Mouse (Mus musculus): ENCODE measurements at regions not wholly inside any gene's neighbourhood (a gene's known extent, or its start where the extent isn't known, plus 50 kb on each side); places are given as distances from the start of the nearest gene placed in this dataset.

- DNase-seq: no peak
Observed at GRCm38 (mm10) chr13:37503898-37504297, 158.9 kb downstream of the Ly86 start.

- DNase-seq: no peak
Observed at GRCm38 (mm10) chr13:37504373-37504772, 159.4 kb downstream of the Ly86 start.

- DNase-seq: no peak
Observed at GRCm38 (mm10) chr13:37505617-37506016, 160.6 kb downstream of the Ly86 start.

- peak; percentile 71 to 72 for DNase-seq
Observed at GRCm38 (mm10) chr13:37506046-37506445, 161.0 kb downstream of the Ly86 start.

GRCm38 (mm10) chr13:37506701-37507100 is 161.7 kb downstream of the Ly86 start:
- no peak for DNase-seq

GRCm38 (mm10) chr13:37507146-37507545 is 162.1 kb downstream of the Ly86 start:
- peak; percentile 79 to 82 for DNase-seq

- peak; percentile 70 to 77 for DNase-seq
Observed at GRCm38 (mm10) chr13:37508385-37509351, 163.7 kb downstream of the Ly86 start.

GRCm38 (mm10) chr13:37509352-37509851 is 164.4 kb downstream of the Ly86 start:
- DNase-seq: peak in 1 of 2 experiments; percentile 40

GRCm38 (mm10) chr13:37510511-37510910 is 165.5 kb downstream of the Ly86 start:
- no peak for DNase-seq

- DNase-seq: no peak
Observed at GRCm38 (mm10) chr13:37511006-37511405, 166.0 kb downstream of the Ly86 start.

GRCm38 (mm10) chr13:37511406-37511805 is 166.4 kb downstream of the Ly86 start:
- no peak for DNase-seq

GRCm38 (mm10) chr13:37512781-37513180 is 167.8 kb downstream of the Ly86 start:
- no peak for DNase-seq

GRCm38 (mm10) chr13:37513206-37513904 is 168.3 kb downstream of the Ly86 start:
- DNase-seq: peak in 1 of 2 experiments; percentile 42

- DNase-seq: peak; percentile 68 to 79
Observed at GRCm38 (mm10) chr13:37513905-37514607, 169.0 kb downstream of the Ly86 start.

- peak in 1 of 2 experiments; percentile 34 for DNase-seq
Observed at GRCm38 (mm10) chr13:37514641-37515305, 169.8 kb downstream of the Ly86 start.

GRCm38 (mm10) chr13:37517055-37517807 is 172.2 kb downstream of the Ly86 start:
- DNase-seq: no peak

- DNase-seq: peak; percentile 46 to 72
Observed at GRCm38 (mm10) chr13:37519948-37520347, 174.9 kb downstream of the Ly86 start.

GRCm38 (mm10) chr13:37525097-37525726 is 180.2 kb downstream of the Ly86 start:
- no peak for DNase-seq

- DNase-seq: no peak
Observed at GRCm38 (mm10) chr13:37526102-37526501, 181.1 kb downstream of the Ly86 start.

- no peak for DNase-seq
Observed at GRCm38 (mm10) chr13:37528380-37528779, 183.4 kb downstream of the Ly86 start.

- no peak for DNase-seq
Observed at GRCm38 (mm10) chr13:37528876-37529275, 183.9 kb downstream of the Ly86 start.

Measured in kidney, postnatal 36 days (tissue).